Mouse (Mus musculus) c-Kit-positive CD71-positive TER-119-negative erythroid progenitor cells, embryonic 14.5 days (primary cell): ENCODE data around the gene Epsti1.
A peak's percentile ranks its signal among the peaks of the same experiment; 100 is the strongest.

Experiments used
- DNase-seq: peaks from one replicate; pipeline ENCODE4 v3.0.0-alpha.2; 2013; ENCODE audit warnings: low read depth

The Epsti1 gene

GRCm38 (mm10) chr14:77923076-77923865 is 19.2 kb downstream of the Epsti1 start:
- DNase-seq, result no peak

GRCm38 (mm10) chr14:77925414-77925813 is 21.4 kb downstream of the Epsti1 start:
- DNase-seq, result no peak

- no peak for DNase-seq
These were observed 22.7 kb downstream of the Epsti1 start for GRCm38 (mm10) chr14:77926718-77927117.

- DNase-seq, result peak; percentile 23
These were observed 24.0 kb downstream of the Epsti1 start for GRCm38 (mm10) chr14:77928021-77928420.

- no peak for DNase-seq
These were observed 24.6 kb downstream of the Epsti1 start for GRCm38 (mm10) chr14:77928653-77929052.

- no peak for DNase-seq
These were observed 25.2 kb downstream of the Epsti1 start for GRCm38 (mm10) chr14:77929139-77929678.

- DNase-seq, result no peak
These were observed 28.4 kb downstream of the Epsti1 start for GRCm38 (mm10) chr14:77932150-77933047.

GRCm38 (mm10) chr14:77933243-77933642 is 29.2 kb downstream of the Epsti1 start:
- no peak for DNase-seq

GRCm38 (mm10) chr14:77934431-77934830 is 30.4 kb downstream of the Epsti1 start:
- DNase-seq, result no peak

GRCm38 (mm10) chr14:77941105-77941504 is 37.1 kb downstream of the Epsti1 start:
- DNase-seq, result no peak

- no peak for DNase-seq
These were observed 38.2 kb downstream of the Epsti1 start for GRCm38 (mm10) chr14:77942235-77942634.

- DNase-seq, result no peak
These were observed 38.9 kb downstream of the Epsti1 start for GRCm38 (mm10) chr14:77942793-77943558.

- no peak for DNase-seq
These were observed 57.7 kb downstream of the Epsti1 start for GRCm38 (mm10) chr14:77961741-77962140.

- no peak for DNase-seq
These were observed 59.5 kb downstream of the Epsti1 start for GRCm38 (mm10) chr14:77963525-77963924.

- no peak for DNase-seq
These were observed 67.3 kb downstream of the Epsti1 start for GRCm38 (mm10) chr14:77971355-77971754.

- no peak for DNase-seq
These were observed 70.2 kb downstream of the Epsti1 start for GRCm38 (mm10) chr14:77974221-77974620.

- no peak for DNase-seq
These were observed 71.7 kb downstream of the Epsti1 start for GRCm38 (mm10) chr14:77975702-77976101.

- DNase-seq, result no peak
These were observed 77.5 kb downstream of the Epsti1 start for GRCm38 (mm10) chr14:77981516-77981915.

- no peak for DNase-seq
These were observed 93.7 kb downstream of the Epsti1 start for GRCm38 (mm10) chr14:77997731-77998130.

GRCm38 (mm10) chr14:78004486-78004885 is 100.4 kb downstream of the Epsti1 start:
- DNase-seq, result no peak

GRCm38 (mm10) chr14:78008019-78008418 is 104.0 kb downstream of the Epsti1 start:
- DNase-seq, result no peak

- DNase-seq, result no peak
These were observed 107.8 kb downstream of the Epsti1 start for GRCm38 (mm10) chr14:78011808-78012207.
